Mouse (Mus musculus) liver, embryonic 14.5 days (tissue): Measurements from ENCODE around the gene Ralgps1.

ENCODE experiments used
- CTCF ChIP-seq: IDR thresholded peaks from 2 replicates; pipeline ENCODE4 v1.5.1; 2016; ENCODE audit warnings: antibody characterized with exemption, low read depth, control low read depth
- EP300 ChIP-seq: IDR thresholded peaks from 2 replicates; pipeline ENCODE4 v1.6.1; 2016; ENCODE audit warnings: antibody characterized with exemption, low read depth

GRCm38 (mm10) chr2:33292057-33292456 is 79.2 kb downstream of the Ralgps1 start:
- TF ChIP-seq EP300 (no peak), CTCF (no peak)
